Mouse (Mus musculus) intestine, embryonic 14.5 days (tissue): ENCODE data around the gene Prss47. TPM values are rescaled to one million over a fixed set of nuclear protein-coding genes. Genes with fewer than 3 reads are reported as not detected.

Experiments used
- ATAC-seq: fragments of 200-750 bp; cut with Nextera tagmentation; replicated peaks from 2 replicates; pipeline ENCODE4 v1.8.0; 2017; ENCODE audit warnings: low read depth, moderate number of reproducible peaks, moderate TSS enrichment, moderate library complexity; ENCODE audit not compliant: low FRiP score, low TSS enrichment
- DNase-seq: peaks from one replicate; pipeline ENCODE4 v3.0.0-alpha.2; 2018; ENCODE audit warnings: low spot score
- H3K27ac ChIP-seq: fragments of 300-500 bp; sonication (generic); 2 replicates; pipeline ENCODE4 v1.5.1; 2014; ENCODE audit warnings: low read depth, mild to moderate bottlenecking, control low read depth
- H3K27me3 ChIP-seq: fragments of 300-500 bp; sonication (generic); replicated peaks from 2 replicates; pipeline ENCODE4 v1.6.1; 2014; ENCODE audit warnings: low read length, control low read depth; ENCODE audit not compliant: control insufficient read depth, insufficient read depth
- H3K36me3 ChIP-seq: fragments of 300-500 bp; sonication (generic); 2 replicates; pipeline ENCODE4 v1.6.1; 2014; ENCODE audit warnings: low read length, control low read depth; ENCODE audit not compliant: control insufficient read depth, insufficient read depth
- H3K4me1 ChIP-seq: fragments of 300-500 bp; sonication (generic); replicated peaks from 2 replicates; pipeline ENCODE4 v1.6.1; 2014; ENCODE audit warnings: low read length, control low read depth, mixed read lengths; ENCODE audit not compliant: control insufficient read depth, insufficient read depth
- H3K4me2 ChIP-seq: fragments of 300-500 bp; sonication (generic); 2 replicates; pipeline ENCODE4 v1.6.1; 2014; ENCODE audit warnings: low read length
- H3K4me3 ChIP-seq: fragments of 300-500 bp; sonication (generic); 2 replicates; pipeline ENCODE4 v1.5.1; 2014; ENCODE audit warnings: low read depth, low read length, control low read depth, mixed read lengths
- H3K9ac ChIP-seq: fragments of 300-500 bp; sonication (generic); 2 replicates; pipeline ENCODE4 v1.6.1; 2014; ENCODE audit warnings: mild to moderate bottlenecking, low read length
- H3K9me3 ChIP-seq: fragments of 300-500 bp; sonication (generic); 2 replicates; pipeline ENCODE4 v1.6.1; 2016; ENCODE audit warnings: low read length, control low read depth; ENCODE audit not compliant: control insufficient read depth
- WGBS: fragments of 180-500 bp; shearing (Covaris S2); extraction: QIAGEN DNeasy Blood & Tissue Kit; methylation state at CpG from one replicate; pipeline ENCODE4 v1.1.7; 2014; 5-methylcytosine and 5-hydroxymethylcytosine counted together
- polyA plus RNA-seq: library from polyadenylated mRNA; unstranded; fragments of >200 nt; fragmentation: Nextera tagmentation; extraction: Ambion mirVana; gene quantifications from 2 replicates; pipeline ENCODE4 v1.2.1, GENCODE M21; 2014

Gene Prss47
- polyA plus RNA-seq: not detected in 2 replicates

DNA sequence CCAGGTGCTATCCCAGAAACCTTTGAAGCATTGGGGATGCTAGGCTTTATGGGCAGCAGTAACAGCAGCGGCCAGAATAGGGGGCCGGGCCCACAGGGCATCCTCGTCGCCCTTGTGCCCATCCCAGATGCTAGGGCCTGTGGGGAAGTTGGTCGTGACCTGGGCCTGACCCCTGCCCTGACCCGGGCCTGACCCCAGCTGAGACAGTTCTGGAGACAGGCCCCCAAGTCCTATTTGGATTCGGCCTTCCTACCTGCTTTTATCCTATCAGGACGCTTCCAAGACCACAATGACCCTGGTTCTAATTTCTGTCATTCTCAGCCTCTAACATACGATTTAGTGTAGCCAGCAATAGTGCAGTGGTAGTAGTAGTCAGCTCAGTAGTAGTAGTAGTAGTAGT lies at the start of gene Prss47:
Gene Prss47 (minus strand): TSS at position 101 of the 400 bp plus-strand sequence.
- no peak within 1 kb of the TSS for H3K9ac ChIP-seq
- H3K36me3 ChIP-seq: no peaks in the 10 kb centered on the region
- H3K27me3 ChIP-seq: no peaks in the 10 kb centered on the region
- H3K27ac ChIP-seq: no peak within 1 kb of the TSS
- no peak for ATAC-seq
- no peaks in the 10 kb centered on the region for H3K9me3 ChIP-seq
- WGBS: 85% methylated on average over 9 of the region's 9 CpGs
- no peak within 1 kb of the TSS for H3K4me3 ChIP-seq
- no peak within 1 kb of the TSS for H3K4me2 ChIP-seq
- DNase-seq: no peak
- H3K4me1 ChIP-seq: no peaks in the 10 kb centered on the region

GRCm38 (mm10) chr13:65101232-65101631 lies 48.7 kb upstream of the Prss47 start:
- no peak overlapping the region for H3K9ac ChIP-seq
- H3K9me3 ChIP-seq: peaks cover 14% of the 10 kb centered on the region; the same call in 1 of the 2 replicates
- H3K27ac ChIP-seq: no peak overlapping the region
- WGBS: 83% methylated on average over 3 of the region's 3 CpGs
- no peaks in the 10 kb centered on the region for H3K4me1 ChIP-seq
- no peak overlapping the region for H3K4me2 ChIP-seq
- H3K36me3 ChIP-seq: no peaks in the 10 kb centered on the region
- ATAC-seq (no peak), DNase-seq (no peak)
- H3K27me3 ChIP-seq: no peaks in the 10 kb centered on the region
- H3K4me3 ChIP-seq: no peak overlapping the region

- Histone ChIP-seq H3K9ac (no peak overlapping the region), H3K27me3 (no peaks in the 10 kb centered on the region), H3K4me3 (no peak overlapping the region), H3K4me1 (no peaks in the 10 kb centered on the region), H3K9me3 (0 out of 2 replicates have a peak, but pooled peaks cover 14% of the 10 kb centered on the region), H3K36me3 (no peaks in the 10 kb centered on the region), H3K27ac (no peak overlapping the region), H3K4me2 (no peak overlapping the region)
- DNase-seq (no peak), ATAC-seq (no peak)
- WGBS: 94% methylated on average over 9 of the region's 9 CpGs
Measured at GRCm38 (mm10) chr13:65100678-65101077, 48.1 kb upstream of the Prss47 start.

GRCm38 (mm10) chr13:65097018-65097417 lies 44.5 kb upstream of the Prss47 start:
- DNase-seq (no peak), ATAC-seq (no peak)
- no peak overlapping the region for H3K4me2 ChIP-seq
- H3K36me3 ChIP-seq: peaks cover 18% of the 10 kb centered on the region; the same call in 1 of the 2 replicates
- H3K9me3 ChIP-seq: 0 out of 2 replicates have a peak, but pooled peaks cover under 1% of the 10 kb centered on the region
- no peaks in the 10 kb centered on the region for H3K4me1 ChIP-seq
- H3K9ac ChIP-seq: no peak overlapping the region
- no peak overlapping the region for H3K4me3 ChIP-seq
- no peaks in the 10 kb centered on the region for H3K27me3 ChIP-seq
- H3K27ac ChIP-seq: no peak overlapping the region

GRCm38 (mm10) chr13:65095923-65096322 lies 43.4 kb upstream of the Prss47 start:
- Histone ChIP-seq H3K9ac (no peak overlapping the region), H3K27me3 (no peaks in the 10 kb centered on the region), H3K9me3 (no peaks in the 10 kb centered on the region), H3K4me3 (no peak overlapping the region), H3K4me2 (no peak overlapping the region), H3K4me1 (no peaks in the 10 kb centered on the region), H3K36me3 (peaks cover 18% of the 10 kb centered on the region; the same call in 1 of the 2 replicates), H3K27ac (no peak overlapping the region)
- no peak for ATAC-seq
- WGBS: 91% methylated on average over 4 of the region's 4 CpGs
- DNase-seq: no peak

DNA sequence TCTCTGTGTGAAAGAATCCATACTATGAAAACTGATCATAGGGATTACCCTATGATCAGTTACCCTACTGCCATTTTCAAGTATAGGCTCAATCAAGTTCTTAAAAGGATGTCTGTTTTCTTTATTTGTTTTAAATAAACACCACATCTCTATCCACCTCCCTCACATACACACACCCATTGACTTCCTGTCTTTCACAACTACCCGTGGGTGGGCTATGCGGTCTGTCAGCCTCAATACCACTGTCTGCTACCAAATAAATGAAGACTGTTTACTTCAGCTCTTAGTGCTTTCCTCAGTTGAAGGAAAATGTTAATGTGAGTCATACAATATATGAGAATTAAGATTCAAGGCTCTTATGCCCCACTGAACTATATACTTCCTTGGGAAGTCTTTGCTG lies 17.4 kb upstream of the Prss47 start:
- DNase-seq (no peak), ATAC-seq (no peak)
- Histone ChIP-seq H3K9me3 (no peaks in the 10 kb centered on the region), H3K36me3 (peaks cover 34% of the 10 kb centered on the region), H3K27ac (no peak overlapping the region), H3K4me3 (no peak overlapping the region), H3K27me3 (no peaks in the 10 kb centered on the region), H3K4me1 (no peaks in the 10 kb centered on the region), H3K9ac (no peak overlapping the region), H3K4me2 (no peak overlapping the region)
- WGBS: 92% methylated on average over 2 of the region's 2 CpGs

- no peaks in the 10 kb centered on the region for H3K9me3 ChIP-seq
Measured at GRCm38 (mm10) chr13:65035057-65035456, 17.5 kb downstream of the Prss47 start.

GRCm38 (mm10) chr13:65032758-65033157 lies 19.8 kb downstream of the Prss47 start, which contains the start of gene Spata31d1c:
Gene Spata31d1c (plus strand): TSS chr13:65033058.
- Histone ChIP-seq H3K4me1 (no peaks in the 10 kb centered on the region), H3K4me3 (no peak within 1 kb of the TSS), H3K36me3 (no peaks in the 10 kb centered on the region), H3K4me2 (no peak within 1 kb of the TSS), H3K9ac (no peak within 1 kb of the TSS), H3K9me3 (no peaks in the 10 kb centered on the region), H3K27ac (no peak within 1 kb of the TSS), H3K27me3 (no peaks in the 10 kb centered on the region)
- DNase-seq (no peak), ATAC-seq (no peak)

More at GRCm38 (mm10) chr13:65035057-65035456, 17.5 kb downstream of the Prss47 start:
- no peak overlapping the region for H3K4me3 ChIP-seq
- no peak overlapping the region for H3K4me2 ChIP-seq
- no peak for DNase-seq
- no peak overlapping the region for H3K27ac ChIP-seq
- no peaks in the 10 kb centered on the region for H3K4me1 ChIP-seq
- H3K9ac ChIP-seq: no peak overlapping the region
- WGBS: 63% methylated on average over 4 of the region's 4 CpGs
- H3K36me3 ChIP-seq: no peaks in the 10 kb centered on the region
- no peaks in the 10 kb centered on the region for H3K27me3 ChIP-seq
- no peak for ATAC-seq

GRCm38 (mm10) chr13:65011052-65011738 lies 41.4 kb downstream of the Prss47 start:
- 68% methylated on average over 4 of the region's 4 CpGs for WGBS
- Histone ChIP-seq H3K4me3 (no peak overlapping the region), H3K27ac (no peak overlapping the region), H3K4me2 (no peak overlapping the region), H3K9ac (no peak overlapping the region), H3K36me3 (no peaks in the 10 kb centered on the region), H3K4me1 (no peaks in the 10 kb centered on the region), H3K27me3 (no peaks in the 10 kb centered on the region), H3K9me3 (no peaks in the 10 kb centered on the region)
- no peak for ATAC-seq
- DNase-seq: no peak
